Mouse (Mus musculus): Measurements from ENCODE around the gene Cdh24. TPM values are rescaled to one million over a fixed set of nuclear protein-coding genes. Genes with fewer than 3 reads are reported as not detected.

The Cdh24 gene
- polyA plus RNA-seq (2017; shearing (Covaris generic)): 1.9 TPM

GRCm38 (mm10) chr14:54641305-54641969, at the start of gene Cdh24:
Gene Cdh24 (minus strand): TSS chr14:54641364.

GRCm38 (mm10) chr14:54686522-54687143, 45.5 kb upstream of the Cdh24 start, which contains the start of gene Acin1:
Gene Acin1 (minus strand): TSS chr14:54686931.

DNA sequence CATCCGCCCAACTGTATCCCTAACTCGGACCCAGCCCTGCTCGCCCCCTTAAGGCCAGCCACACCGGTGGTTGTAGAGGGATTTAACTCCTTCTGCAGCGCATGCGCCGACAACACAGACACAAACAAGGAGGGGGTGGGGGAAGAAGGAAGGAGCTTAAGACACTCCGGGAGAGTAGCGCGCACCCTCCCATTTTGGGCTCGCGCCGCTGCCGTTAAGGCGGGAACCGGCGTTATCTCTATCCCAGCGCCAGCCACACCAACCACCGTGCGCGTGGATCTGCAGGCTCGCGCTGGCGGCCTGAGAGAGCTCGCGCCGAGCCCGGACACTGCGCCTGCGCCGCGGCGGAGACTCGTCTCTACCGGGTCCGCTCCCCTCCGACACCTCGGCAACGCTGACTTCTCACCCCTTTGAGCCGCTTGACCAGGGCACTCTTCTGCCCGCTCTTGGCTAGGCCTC, 44.9 kb upstream of the Cdh24 start, which contains the start of gene 1700123O20Rik:
TSS of gene 1700123O20Rik (plus strand) at position 154 of the 459 bp plus-strand sequence.

DNA sequence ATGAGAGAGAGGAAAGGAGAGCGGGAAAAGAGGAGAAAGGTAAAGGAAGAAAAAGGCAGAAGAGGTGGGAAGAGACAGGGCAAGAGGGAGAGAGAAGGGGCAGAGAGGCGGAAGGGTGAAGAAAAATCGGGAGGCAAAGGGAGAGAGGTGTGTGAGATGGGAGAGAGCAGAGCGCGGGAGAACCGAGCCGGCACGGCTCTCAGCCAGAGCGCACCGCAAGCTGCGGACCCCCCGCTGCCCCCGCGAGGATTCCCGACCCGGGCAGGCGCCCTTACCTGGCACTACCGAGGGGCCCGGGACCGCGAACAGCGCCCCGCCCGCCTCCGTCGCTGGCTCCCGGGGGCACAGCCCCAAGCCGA, 239 bp downstream of the Cdh24 start, which contains the start of gene Gm17606:
TSS of gene Gm17606 (plus strand) at position 7 of the 359 bp plus-strand sequence.

GRCm38 (mm10) chr14:54621133-54621532, 20.0 kb downstream of the Cdh24 start, which contains the start of gene Psmb11:
Gene Psmb11 (plus strand): TSS chr14:54621433.

GRCm38 (mm10) chr14:54617897-54618365, 23.2 kb downstream of the Cdh24 start, which contains the start of gene Psmb5:
Gene Psmb5 (minus strand): TSS chr14:54618022.

DNA sequence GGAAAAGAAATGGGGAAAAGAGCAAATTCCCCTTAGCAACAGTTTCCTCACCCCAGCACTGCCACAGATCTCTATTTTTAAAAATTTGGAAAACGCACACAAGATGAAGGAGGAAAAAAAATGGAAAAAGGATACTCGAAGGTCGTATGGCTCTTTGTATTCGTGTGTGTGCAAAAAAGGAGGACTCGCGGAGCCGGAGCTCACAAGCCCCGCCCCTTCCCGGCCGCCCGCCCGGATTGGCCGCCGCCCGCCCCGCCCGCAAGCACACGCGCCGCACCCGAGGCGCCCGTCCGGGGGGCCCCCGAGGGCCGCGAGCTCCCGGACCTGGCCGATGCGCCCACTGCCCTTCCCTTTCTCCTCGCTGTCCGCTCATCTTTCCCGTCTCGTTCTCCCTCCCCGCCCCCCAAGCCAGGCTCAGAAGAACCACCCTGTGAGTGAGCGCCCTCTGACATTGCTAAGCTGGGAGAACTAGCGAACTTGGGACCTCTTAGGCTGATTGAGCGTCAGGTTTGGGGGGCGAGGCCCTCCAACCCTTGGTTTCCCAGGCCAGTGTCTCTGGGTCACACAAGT, 35.3 kb downstream of the Cdh24 start, which contains the start of gene 4931414P19Rik:
TSS of gene 4931414P19Rik (minus strand) at position 242 of the 570 bp plus-strand sequence.

Other genes with a start within 250 kb of the Cdh24 start
- 1.6 TPM for gene Slc7a7, start 223.6 kb downstream of the Cdh24 start, polyA plus RNA-seq (2017; shearing (Covaris generic))
- 215 TPM for gene Mrpl52, start 214.5 kb downstream of the Cdh24 start, polyA plus RNA-seq (2017; shearing (Covaris generic))
- 6.9 TPM for gene Mmp14, start 209.8 kb downstream of the Cdh24 start, polyA plus RNA-seq (2017; shearing (Covaris generic))
- gene Lrp10, start 177.2 kb downstream of the Cdh24 start, polyA plus RNA-seq (2017; shearing (Covaris generic)): 391 TPM
- 0.71 TPM for gene Rem2, start 165.3 kb downstream of the Cdh24 start, polyA plus RNA-seq (2017; shearing (Covaris generic))
- gene Prmt5, start 123.8 kb downstream of the Cdh24 start, polyA plus RNA-seq (2017; shearing (Covaris generic)): 44.9 TPM
- gene Haus4, start 86.7 kb downstream of the Cdh24 start, polyA plus RNA-seq (2017; shearing (Covaris generic)): 31.7 TPM
- gene Ajuba, start 63.8 kb downstream of the Cdh24 start, polyA plus RNA-seq (2017; shearing (Covaris generic)): 0.53 TPM
- gene 4931414P19Rik, start 35.4 kb downstream of the Cdh24 start, polyA plus RNA-seq (2017; shearing (Covaris generic)): 2.4 TPM
- gene Psmb5, start 23.3 kb downstream of the Cdh24 start, polyA plus RNA-seq (2017; shearing (Covaris generic)): 216 TPM
- not detected for gene Psmb11, start 19.9 kb downstream of the Cdh24 start, polyA plus RNA-seq (2017; shearing (Covaris generic))
- gene Gm17606, start 412 bp downstream of the Cdh24 start, polyA plus RNA-seq (2017; shearing (Covaris generic)): not detected
- gene 1700123O20Rik, start 44.9 kb upstream of the Cdh24 start, polyA plus RNA-seq (2017; shearing (Covaris generic)): 79.9 TPM
- 108 TPM for gene Acin1, start 45.6 kb upstream of the Cdh24 start, polyA plus RNA-seq (2017; shearing (Covaris generic))
- not detected for gene Gm29776, start 57.5 kb upstream of the Cdh24 start, polyA plus RNA-seq (2017; shearing (Covaris generic))
- gene Cebpe, start 70.8 kb upstream of the Cdh24 start, polyA plus RNA-seq (2017; shearing (Covaris generic)): not detected
- 0.34 TPM for gene Slc7a8, start 140.6 kb upstream of the Cdh24 start, polyA plus RNA-seq (2017; shearing (Covaris generic))
- gene Rnf212b, start 172.8 kb upstream of the Cdh24 start, polyA plus RNA-seq (2017; shearing (Covaris generic)): not detected
- 11.9 TPM for gene Homez, start 229.6 kb upstream of the Cdh24 start, polyA plus RNA-seq (2017; shearing (Covaris generic))
- 1.3 TPM for gene Ppp1r3e, start 236.2 kb upstream of the Cdh24 start, polyA plus RNA-seq (2017; shearing (Covaris generic))
- 0.34 TPM for gene Bcl2l2, start 242.0 kb upstream of the Cdh24 start, polyA plus RNA-seq (2017; shearing (Covaris generic))
- not detected for gene Gm20521, start 242.1 kb upstream of the Cdh24 start, polyA plus RNA-seq (2017; shearing (Covaris generic))

Data from CD4-positive, CD25-positive, alpha-beta regulatory T cell (primary cell).